Mouse (Mus musculus) small intestine, adult 2 months (tissue): ENCODE results near the gene Hlcs.

Experiments used
- CTCF ChIP-seq: fragments of 200-500 bp; IDR thresholded peaks from 2 replicates; pipeline ENCODE4 v1.5.1; 2012; ENCODE audit warnings: low read depth, mild to moderate bottlenecking, control low read depth, inconsistent platforms, low read length, moderate library complexity, mixed read lengths; ENCODE audit not compliant: insufficient replicate concordance, insufficient read length; ENCODE audit errors: extremely low read depth
- POLR2A ChIP-seq: fragments of 200-500 bp; IDR thresholded peaks from 2 replicates; pipeline ENCODE4 v1.6.1; 2012; ENCODE audit warnings: low read depth, mild to moderate bottlenecking, control low read depth, inconsistent platforms, low read length, moderate library complexity

GRCm38 (mm10) chr16:94092511-94093150, 220.7 kb downstream of the Hlcs start:
- no peak for TF ChIP-seq CTCF
- no peak for TF ChIP-seq POLR2A
